Mouse (Mus musculus) ES-E14 (cell line): ENCODE data around the gene Lgi1. TPM values are rescaled to one million over a fixed set of nuclear protein-coding genes. Genes with fewer than 3 reads are reported as not detected.

Experiments used
- DNase-seq: peaks from one replicate; pipeline ENCODE4 v3.0.0-alpha.2; 2013; ENCODE audit warnings: low read depth, low spot score
- H3K27ac ChIP-seq: 2 replicates; pipeline ENCODE4 v1.5.1; 2012; ENCODE audit warnings: low read depth, mild to moderate bottlenecking, low read length, moderate library complexity, mixed read lengths; ENCODE audit not compliant: poor library complexity, insufficient read depth, severe bottlenecking
- H3K36me3 ChIP-seq: 2 replicates; pipeline ENCODE4 v1.6.1; 2012; ENCODE audit warnings: mild to moderate bottlenecking, low read length, moderate library complexity, mixed read lengths; ENCODE audit not compliant: control insufficient read depth, poor library complexity, insufficient read depth, severe bottlenecking
- H3K4me1 ChIP-seq, 2 experiments: fragments of 150-350 bp in 1 of 2; sonication (generic) in 1 of 2; 2 replicates each; pipeline ENCODE4 v1.6.1; 2012; ENCODE audit warnings: low read length in 2 of 2, mild to moderate bottlenecking in 1 of 2, mixed read lengths in 1 of 2; ENCODE audit not compliant: control insufficient read depth in 2 of 2, insufficient read depth in 2 of 2, poor library complexity in 1 of 2
- H3K4me3 ChIP-seq, 2 experiments: fragments of 150-350 bp in 1 of 2; sonication (generic) in 1 of 2; 2 replicates each; pipeline ENCODE4 v1.5.1; 2012; ENCODE audit warnings: low read length in 2 of 2, low read depth in 1 of 2, mild to moderate bottlenecking in 1 of 2, mixed read lengths in 1 of 2; ENCODE audit not compliant: insufficient read depth in 1 of 2, poor library complexity in 1 of 2, severe bottlenecking in 1 of 2
- H3K9ac ChIP-seq: 2 replicates; pipeline ENCODE4 v1.6.1; 2012; ENCODE audit warnings: low read depth, mild to moderate bottlenecking, low read length, mixed read lengths; ENCODE audit not compliant: poor library complexity, insufficient read depth, severe bottlenecking
- H3K9me3 ChIP-seq: fragments of 150-350 bp; sonication (generic); 2 replicates; pipeline ENCODE4 v1.6.1; 2012; ENCODE audit warnings: low read depth, mild to moderate bottlenecking, low read length; ENCODE audit not compliant: control insufficient read depth, insufficient read depth
- CHD2 ChIP-seq: IDR thresholded peaks from 2 replicates; pipeline ENCODE4 v1.6.1; 2014; ENCODE audit warnings: mild to moderate bottlenecking, low read depth, low read length, inconsistent platforms
- HCFC1 ChIP-seq: IDR thresholded peaks from 2 replicates; pipeline ENCODE4 v1.6.1; 2012; ENCODE audit warnings: low read length, inconsistent platforms, borderline replicate concordance; ENCODE audit not compliant: insufficient read depth
- MAFK ChIP-seq: IDR thresholded peaks from 2 replicates; pipeline ENCODE4 v1.6.1; 2014; ENCODE audit warnings: mild to moderate bottlenecking, low read depth, low read length, inconsistent platforms; ENCODE audit not compliant: insufficient read depth
- ZC3H11A ChIP-seq: IDR thresholded peaks from 2 replicates; pipeline ENCODE4 v1.6.1; 2012; ENCODE audit warnings: low read depth, mild to moderate bottlenecking, inconsistent platforms, low read length, borderline replicate concordance
- ZNF384 ChIP-seq: IDR thresholded peaks from 2 replicates; pipeline ENCODE4 v1.6.1; 2012; ENCODE audit warnings: low read depth, low read length, inconsistent platforms
- in situ Hi-C, 2 experiments: fragments of 600-800 bp; cut with MboI; formaldehyde crosslinking; loops; one replicate each; pipeline ENCODE4 v1.15.1; 2025; ENCODE audit warnings: low sequenced_read_pairs in 2 of 2, inconsistent platforms in 1 of 2; ENCODE audit not compliant: unreplicated experiment in 2 of 2
- total RNA-seq: library from RNA; depleted of rRNA; stranded (reverse); fragments of 300-350 nt; gene quantifications from 2 replicates; pipeline ENCODE4 v1.2.3, GENCODE M21; 2012

Gene Lgi1
- total RNA-seq, 1 experiment = 0.18 TPM

- H3K4me3 ChIP-seq = no peak overlapping the region
These were observed 369 bp upstream of the Lgi1 start for GRCm38 (mm10) chr19:38263829-38264504.

GRCm38 (mm10) chr19:38265767-38266166 is 1.4 kb downstream of the Lgi1 start:
- H3K9ac ChIP-seq = no peak overlapping the region
- H3K9me3 ChIP-seq = no peaks in the 10 kb centered on the region
- H3K27ac ChIP-seq = no peak overlapping the region
- in situ Hi-C loops = no loop called here
- no peak overlapping the region for H3K4me3 ChIP-seq
- DNase-seq = no peak
- H3K4me1 ChIP-seq = peaks cover 0 to 4% of the 10 kb centered on the region in 2 experiments; a peak in 1 of 4 replicates
- no peak for TF ChIP-seq MAFK
- TF ChIP-seq HCFC1 = no peak
- TF ChIP-seq ZNF384 = no peak
- no peak for TF ChIP-seq ZC3H11A
- no peak for TF ChIP-seq CHD2
- no peaks in the 10 kb centered on the region for H3K36me3 ChIP-seq

More at GRCm38 (mm10) chr19:38263829-38264504, 369 bp upstream of the Lgi1 start:
- H3K9ac ChIP-seq = no peak overlapping the region
- H3K27ac ChIP-seq = no peak overlapping the region
- no peak for TF ChIP-seq ZC3H11A
- TF ChIP-seq CHD2 = no peak
- TF ChIP-seq MAFK = no peak
- TF ChIP-seq ZNF384 = no peak
- no peak for TF ChIP-seq HCFC1
- in situ Hi-C loops = no loop called here
- peaks cover 2 to 5% of the 10 kb centered on the region in 2 experiments; a peak in 1 of 4 replicates for H3K4me1 ChIP-seq
- no peaks in the 10 kb centered on the region for H3K36me3 ChIP-seq
- DNase-seq = no peak
- no peaks in the 10 kb centered on the region for H3K9me3 ChIP-seq

GRCm38 (mm10) chr19:38267469-38267868 is 3.1 kb downstream of the Lgi1 start:
- no peak for DNase-seq
- Histone ChIP-seq H3K36me3 (no peaks in the 10 kb centered on the region), H3K9me3 (no peaks in the 10 kb centered on the region), H3K27ac (no peak overlapping the region), H3K4me3 (no peak overlapping the region), H3K4me1 (peaks cover 0 to 4% of the 10 kb centered on the region in 2 experiments; a peak in 1 of 4 replicates), H3K9ac (no peak overlapping the region)
- in situ Hi-C loops = no loop called here
- no peak for TF ChIP-seq CHD2
- TF ChIP-seq ZNF384 = no peak
- TF ChIP-seq HCFC1 = no peak
- TF ChIP-seq MAFK = no peak
- no peak for TF ChIP-seq ZC3H11A

- H3K9ac ChIP-seq = no peak overlapping the region
- H3K9me3 ChIP-seq = no peaks in the 10 kb centered on the region
- H3K27ac ChIP-seq = no peak overlapping the region
- in situ Hi-C loops = no loop called here
- no peak for TF ChIP-seq HCFC1
- TF ChIP-seq ZNF384 = no peak
- no peak for TF ChIP-seq CHD2
- TF ChIP-seq MAFK = no peak
- TF ChIP-seq ZC3H11A = no peak
- DNase-seq = no peak
- peaks cover 0 to 3% of the 10 kb centered on the region in 2 experiments; a peak in 1 of 4 replicates for H3K4me1 ChIP-seq
- no peaks in the 10 kb centered on the region for H3K36me3 ChIP-seq
- no peak overlapping the region for H3K4me3 ChIP-seq
These were observed 6.7 kb downstream of the Lgi1 start for GRCm38 (mm10) chr19:38271071-38271470.
